Mouse (Mus musculus) spleen, adult 12 weeks (tissue): ENCODE measurements around the gene Sdk2.

Source experiments
- DNase-seq: peaks from one replicate; pipeline ENCODE4 v3.0.0; 2022; ENCODE audit warnings: low spot score

Sdk2 gene

GRCm38 (mm10) chr11:114066951-114067762 is at the start of gene Sdk2:
Gene Sdk2 (minus strand): TSS chr11:114067046.
- no peak for DNase-seq

- no peak for DNase-seq
Observed at GRCm38 (mm10) chr11:114115077-114115476, 48.2 kb upstream of the Sdk2 start.

- no peak for DNase-seq
Observed at GRCm38 (mm10) chr11:114114674-114115073, 47.8 kb upstream of the Sdk2 start.

- DNase-seq = no peak
Observed at GRCm38 (mm10) chr11:114110851-114111250, 44.0 kb upstream of the Sdk2 start.

GRCm38 (mm10) chr11:114093636-114094035 is 26.8 kb upstream of the Sdk2 start:
- no peak for DNase-seq

- no peak for DNase-seq
Observed at GRCm38 (mm10) chr11:114093175-114093574, 26.3 kb upstream of the Sdk2 start.

GRCm38 (mm10) chr11:114080606-114081005 is 13.8 kb upstream of the Sdk2 start:
- no peak for DNase-seq

- no peak for DNase-seq
Observed at GRCm38 (mm10) chr11:114072644-114073043, 5.8 kb upstream of the Sdk2 start.

- no peak for DNase-seq
Observed at GRCm38 (mm10) chr11:114071998-114072397, 5.2 kb upstream of the Sdk2 start.

GRCm38 (mm10) chr11:114070881-114071280 is 4.0 kb upstream of the Sdk2 start:
- DNase-seq = no peak

- no peak for DNase-seq
Observed at GRCm38 (mm10) chr11:114070131-114070530, 3.3 kb upstream of the Sdk2 start.

- no peak for DNase-seq
Observed at GRCm38 (mm10) chr11:114068390-114068789, 1.5 kb upstream of the Sdk2 start.

GRCm38 (mm10) chr11:114066098-114066950 is 522 bp downstream of the Sdk2 start:
- no peak for DNase-seq

GRCm38 (mm10) chr11:114065596-114065995 is 1.2 kb downstream of the Sdk2 start:
- DNase-seq = no peak

- no peak for DNase-seq
Observed at GRCm38 (mm10) chr11:114064871-114065388, 1.9 kb downstream of the Sdk2 start.

GRCm38 (mm10) chr11:114061946-114062345 is 4.9 kb downstream of the Sdk2 start:
- DNase-seq = no peak

- DNase-seq = no peak
Observed at GRCm38 (mm10) chr11:114061265-114061664, 5.6 kb downstream of the Sdk2 start.

GRCm38 (mm10) chr11:114056351-114056750 is 10.5 kb downstream of the Sdk2 start:
- no peak for DNase-seq

- DNase-seq = no peak
Observed at GRCm38 (mm10) chr11:114054581-114055315, 12.1 kb downstream of the Sdk2 start.

GRCm38 (mm10) chr11:114051361-114051760 is 15.5 kb downstream of the Sdk2 start:
- DNase-seq = no peak

GRCm38 (mm10) chr11:114050511-114050910 is 16.3 kb downstream of the Sdk2 start:
- DNase-seq = no peak

- DNase-seq = no peak
Observed at GRCm38 (mm10) chr11:114047887-114048331, 18.9 kb downstream of the Sdk2 start.
